Mouse (Mus musculus): Measurements from ENCODE around the gene Cryz. TPM values are rescaled to one million over a fixed set of nuclear protein-coding genes. Genes with fewer than 3 reads are reported as not detected.
A peak's percentile ranks its signal among the peaks of the same experiment; 100 is the strongest.

Gene Cryz
- total RNA-seq (2022), result 10 to 100 TPM; 23.6 to 32.6 (median 25.8) TPM

DNA sequence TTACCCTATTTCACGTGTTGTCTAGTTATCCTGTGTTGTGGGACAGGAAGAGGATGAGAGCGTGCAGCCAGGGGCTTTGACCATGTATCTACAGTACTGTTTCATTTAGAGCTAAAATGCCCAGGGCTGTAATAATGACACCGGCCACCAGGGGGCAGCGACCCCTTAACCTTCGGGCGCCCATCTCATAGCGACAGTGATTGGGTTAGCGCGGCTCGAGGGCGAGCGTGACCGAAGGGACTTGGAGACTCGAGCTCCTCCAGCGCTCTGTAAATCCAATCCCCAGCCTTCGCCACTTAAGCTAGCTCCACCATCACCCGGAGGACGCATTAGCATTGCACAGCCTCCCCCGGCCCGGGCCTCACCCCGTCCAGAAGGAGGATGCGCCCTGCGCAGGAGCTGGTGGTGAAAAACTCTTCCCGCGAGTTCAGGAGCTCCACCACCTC, at the start of gene Cryz:
Gene Cryz (plus strand): TSS at position 224 of the 446 bp plus-strand sequence.
- DNase-seq (ENCODE audit: low spot score in 2 of 2), result peak; percentile 90 to 96

GRCm38 (mm10) chr3:154547549-154548426, 48.7 kb upstream of the Cryz start:
- DNase-seq (ENCODE audit: low spot score in 2 of 2), result no peak

GRCm38 (mm10) chr3:154548868-154549301, 47.6 kb upstream of the Cryz start:
- DNase-seq (ENCODE audit: low spot score in 2 of 2), result no peak

GRCm38 (mm10) chr3:154550326-154551034, 46.0 kb upstream of the Cryz start:
- DNase-seq (ENCODE audit: low spot score in 2 of 2), result no peak

- no peak for DNase-seq (ENCODE audit: low spot score in 2 of 2)
Measured at GRCm38 (mm10) chr3:154551035-154551411, 45.5 kb upstream of the Cryz start.

DNA sequence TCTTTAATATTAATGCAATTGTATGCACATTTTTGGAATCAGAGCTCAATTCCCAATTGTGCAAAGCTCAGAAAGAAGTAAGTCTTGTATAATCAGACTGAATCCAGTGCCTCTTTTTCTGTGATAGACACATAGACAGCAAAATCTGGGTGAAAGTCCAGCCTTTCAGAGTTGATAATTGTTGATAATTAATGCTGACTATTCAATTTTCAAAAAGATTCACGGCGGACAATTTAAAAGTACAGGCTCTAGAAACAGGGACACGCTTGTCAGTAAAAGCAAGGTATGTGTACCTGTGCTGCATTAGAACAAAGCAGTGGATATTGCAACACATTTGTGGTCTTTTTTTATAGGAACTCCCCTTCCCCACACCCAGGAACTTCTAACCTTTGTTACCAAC, 34.3 kb upstream of the Cryz start:
- DNase-seq (ENCODE audit: low spot score in 2 of 2), result no peak

- no peak for DNase-seq (ENCODE audit: low spot score in 2 of 2)
Measured at GRCm38 (mm10) chr3:154565437-154565836, 31.1 kb upstream of the Cryz start.

DNA sequence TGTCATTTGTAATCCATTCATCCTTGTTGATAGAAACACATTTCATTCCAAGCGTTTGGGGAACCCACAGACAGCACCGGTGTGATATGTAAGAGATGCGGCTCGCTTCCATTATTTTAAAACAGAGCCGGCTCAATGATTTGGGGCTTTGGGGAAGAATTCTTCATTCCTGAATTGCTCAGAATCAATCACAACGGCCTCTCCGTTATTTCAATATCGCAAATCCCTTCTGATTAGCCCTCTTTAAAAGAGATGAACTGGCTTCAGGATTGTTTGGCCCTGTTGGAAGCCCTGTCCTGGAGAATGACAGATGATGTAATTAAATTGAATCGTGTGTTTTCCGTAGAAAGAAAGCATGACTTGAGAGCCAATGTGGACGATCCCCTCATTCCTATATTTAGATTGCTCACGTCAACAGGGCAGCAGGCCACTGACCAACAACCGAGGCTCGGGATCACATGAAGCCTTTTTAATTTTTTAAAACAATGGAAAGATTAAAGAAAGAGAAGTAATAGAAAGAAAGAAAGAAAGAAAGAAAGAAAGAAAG, 26.4 kb upstream of the Cryz start:
- no peak for DNase-seq (ENCODE audit: low spot score in 2 of 2)

DNA sequence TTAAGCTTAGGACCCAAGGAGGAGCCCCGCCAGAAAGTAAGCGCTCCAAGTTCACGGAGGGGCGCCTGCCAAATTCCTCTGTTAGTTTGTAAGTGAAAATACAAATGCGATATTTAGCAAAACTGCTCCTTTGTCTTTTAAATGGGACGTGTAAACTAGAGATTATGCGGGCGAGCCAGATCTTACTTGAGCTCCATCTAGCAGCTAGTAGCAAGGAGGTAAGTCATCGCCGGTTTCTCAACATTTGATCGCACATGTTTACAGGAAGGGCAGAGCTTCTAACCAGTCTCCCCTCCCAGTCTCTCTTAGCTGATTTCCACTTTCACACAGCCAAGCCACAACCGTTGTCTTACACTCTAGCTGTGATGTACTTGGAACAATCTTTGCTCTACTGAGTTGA, 25.7 kb upstream of the Cryz start:
- DNase-seq (ENCODE audit: low spot score in 2 of 2), result no peak

DNA sequence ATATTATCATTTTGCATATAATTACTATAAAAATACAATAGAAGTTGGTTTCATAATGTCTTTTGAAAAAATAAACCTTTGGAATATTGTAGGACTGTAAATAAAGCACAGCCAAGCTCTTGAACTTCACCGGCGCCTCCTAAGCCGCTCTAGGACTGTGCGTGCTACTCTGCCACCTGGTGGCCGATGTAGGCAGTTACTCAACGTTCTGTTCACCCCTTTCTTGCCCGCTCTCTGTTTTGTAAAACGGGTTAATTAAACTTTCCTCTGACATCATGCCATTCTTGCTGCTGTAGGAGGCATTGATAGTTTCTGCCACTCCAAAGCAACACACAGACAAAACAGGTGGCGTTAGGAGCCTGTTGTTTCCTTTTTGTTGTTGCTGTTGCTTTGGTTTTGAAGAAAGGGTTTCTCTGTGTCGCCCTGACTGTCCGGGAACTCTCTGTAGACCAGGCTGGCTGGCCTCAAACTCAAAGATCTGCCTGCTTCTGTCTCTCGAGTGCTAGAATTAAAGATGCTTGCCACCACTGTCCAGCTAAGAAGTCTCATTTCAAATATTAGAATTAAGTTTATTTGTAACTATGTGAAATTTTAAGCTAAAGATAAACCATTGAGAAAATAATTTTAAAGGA, 24.1 kb upstream of the Cryz start:
- peak in 1 of 2 experiments; percentile 69 for DNase-seq (ENCODE audit: low spot score in 2 of 2)

GRCm38 (mm10) chr3:154573666-154574065, 22.8 kb upstream of the Cryz start:
- no peak for DNase-seq (ENCODE audit: low spot score in 2 of 2)

- DNase-seq (ENCODE audit: low spot score in 2 of 2), result no peak
Measured at GRCm38 (mm10) chr3:154577895-154578294, 18.6 kb upstream of the Cryz start.

DNA sequence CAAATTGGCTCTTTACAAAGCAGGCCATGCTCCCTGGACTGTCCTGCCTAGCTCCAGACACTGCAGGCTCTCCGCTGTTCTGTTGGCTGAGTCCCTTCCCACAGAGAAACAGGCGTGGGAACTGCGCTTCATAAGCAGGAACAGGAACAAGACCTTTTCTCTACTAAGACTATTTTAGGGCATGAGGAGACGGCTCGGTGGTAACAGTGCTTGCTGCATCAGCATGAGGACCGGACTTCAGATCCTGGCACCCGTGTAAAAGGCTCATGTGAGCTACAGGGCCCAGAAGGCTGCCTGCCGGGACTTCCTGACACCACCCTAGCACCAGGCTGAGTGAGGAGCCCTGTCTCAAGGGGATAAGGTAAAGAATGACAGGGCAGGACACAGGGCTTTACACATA, 12.2 kb upstream of the Cryz start:
- no peak for DNase-seq (ENCODE audit: low spot score in 2 of 2)

DNA sequence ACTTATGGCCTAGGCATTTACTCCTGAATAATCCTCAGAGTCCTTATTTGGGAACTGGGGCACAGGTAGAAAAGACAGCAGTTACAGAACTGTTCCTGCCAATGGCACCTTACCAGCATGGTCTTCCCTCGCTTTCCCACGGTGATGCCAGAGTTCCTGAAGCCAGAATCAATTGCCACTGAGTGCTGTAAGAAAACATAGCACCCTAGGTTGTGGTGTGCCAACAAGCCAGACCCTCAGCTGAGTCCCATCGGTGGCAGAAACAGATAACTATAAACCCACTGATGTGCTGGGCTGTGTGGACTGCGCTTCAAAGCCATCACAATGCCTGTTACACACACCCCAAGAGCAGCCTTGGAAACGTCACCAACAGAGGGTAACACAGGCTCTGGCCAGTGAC, 5.5 kb upstream of the Cryz start:
- DNase-seq (ENCODE audit: low spot score in 2 of 2), result no peak

DNA sequence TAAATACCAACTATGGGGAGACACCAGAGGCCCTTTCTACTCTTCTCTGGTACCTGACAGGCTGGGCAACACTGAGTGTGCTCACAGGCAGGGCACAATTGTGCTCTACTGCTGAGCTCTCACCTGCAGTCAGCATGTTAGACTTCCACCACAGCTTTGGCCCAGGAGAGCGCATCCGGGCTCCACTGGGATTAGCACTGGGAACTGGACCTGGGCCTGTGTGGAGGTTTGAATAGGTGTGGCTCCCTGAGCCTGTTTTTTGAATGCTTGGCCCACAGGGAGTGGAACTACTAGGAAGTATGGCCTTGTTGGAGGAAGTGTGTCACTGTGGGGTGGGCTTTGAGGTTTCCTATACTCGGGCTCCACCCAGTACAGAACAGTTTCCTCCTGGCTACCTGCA, 4.9 kb upstream of the Cryz start:
- DNase-seq (ENCODE audit: low spot score in 2 of 2), result no peak

DNA sequence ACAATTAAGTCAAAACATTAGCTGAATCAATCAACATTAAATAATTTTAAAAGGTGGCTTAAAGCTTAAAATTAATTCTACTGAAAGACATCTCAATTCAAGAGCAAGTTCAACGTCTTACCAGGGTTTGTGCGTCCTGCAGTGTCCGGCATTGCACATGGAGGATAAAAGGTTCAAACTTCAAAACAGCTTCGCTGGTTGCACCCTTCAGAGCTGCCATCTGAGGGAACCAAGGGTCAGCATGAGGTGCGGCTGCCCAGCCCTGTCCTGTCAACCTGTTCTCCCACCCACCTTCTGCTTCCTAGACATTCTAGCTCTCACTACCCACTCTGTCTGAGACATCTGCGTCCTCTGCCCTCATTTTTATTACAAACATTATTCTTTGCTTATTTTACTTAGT, 2.9 kb upstream of the Cryz start:
- DNase-seq (ENCODE audit: low spot score in 2 of 2), result no peak

GRCm38 (mm10) chr3:154594156-154594555, 2.4 kb upstream of the Cryz start:
- DNase-seq (ENCODE audit: low spot score in 2 of 2), result no peak

GRCm38 (mm10) chr3:154596934-154597554, 533 bp downstream of the Cryz start, which contains the start of gene Tyw3:
Gene Tyw3, minus strand, starts transcription at chr3:154597104.
- DNase-seq (ENCODE audit: low spot score in 2 of 2), result peak; percentile 89 to 98

DNA sequence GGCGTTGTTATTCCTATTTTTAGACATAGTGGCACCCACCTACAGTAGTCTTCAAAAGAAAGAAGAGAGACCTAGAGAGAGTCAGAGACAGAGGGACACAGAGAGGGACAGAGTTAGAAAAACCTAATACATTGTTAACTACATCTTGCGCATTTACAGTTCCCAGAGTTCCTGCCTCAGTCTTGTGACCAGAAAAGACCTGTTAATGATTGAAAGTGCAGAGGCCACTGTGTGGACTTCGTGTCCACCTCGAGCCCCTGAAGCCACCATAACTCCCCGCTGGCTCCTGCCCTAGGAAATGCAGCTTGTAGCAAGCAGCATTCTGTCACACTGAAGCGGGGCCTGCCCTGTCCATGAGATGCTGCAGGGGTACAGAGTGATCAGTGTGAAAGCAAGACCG, 1.1 kb downstream of the Cryz start:
- DNase-seq (ENCODE audit: low spot score in 2 of 2), result no peak

- DNase-seq (ENCODE audit: low spot score in 2 of 2), result no peak
Measured at GRCm38 (mm10) chr3:154602141-154602540, 5.6 kb downstream of the Cryz start.

DNA sequence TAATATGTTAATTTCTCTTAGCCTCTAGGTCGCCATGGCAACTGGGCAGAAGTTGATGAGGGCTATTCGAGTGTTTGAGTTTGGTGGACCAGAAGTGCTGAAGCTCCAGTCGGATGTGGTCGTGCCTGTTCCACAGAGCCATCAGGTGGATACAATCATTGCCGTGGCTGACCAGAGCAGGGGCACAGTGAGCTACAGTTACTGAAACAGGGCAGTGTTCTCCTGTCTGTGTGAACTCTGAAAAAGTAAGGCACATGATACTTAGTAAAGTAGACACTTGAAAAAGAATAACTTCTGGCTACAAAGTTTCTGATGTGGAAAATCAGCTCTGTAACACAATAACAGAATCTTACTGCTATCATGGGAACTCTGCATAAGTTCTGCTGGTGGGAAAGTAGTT, 8.4 kb downstream of the Cryz start:
- DNase-seq (ENCODE audit: low spot score in 2 of 2), result no peak
